28 mouse cellular contexts compared by ENCODE assay signal in genomic region chr4:48622946-48623345, GRCm38 (mm10). TPM values are rescaled to one million over a fixed set of nuclear protein-coding genes. Genes with fewer than 3 reads are reported as not detected.
DNase-seq lines count a peak whose midpoint lies in the region; TF ChIP-seq lines count a peak whose summit lies in the region.
"Had no signal": no experiment of that assay in that cellular context is flagged by ENCODE, and none has a peak within 500 bp of the region (broad histone marks: within the 10 kb centered on the region; RNA-seq: fewer than 3 reads in every experiment).

No protein-coding gene starts in this region.

- H3K4me1 ChIP-seq in E14TG2a.4 (replicated peaks; ENCODE audit: low read depth, low read length) = peaks cover 63% of the 10 kb centered on the region
- H3K4me1 ChIP-seq: heart, embryonic 13.5 days; limb, embryonic 10.5 days; limb, embryonic 15.5 days; liver, embryonic 13.5 days; megakaryocyte, embryonic 14.5 days; midbrain, embryonic 12.5 days had no signal

- peaks cover 18% of the 10 kb centered on the region for H3K9me3 ChIP-seq in E14TG2a.4 (ENCODE audit: low read length)
- H3K9me3 ChIP-seq: heart, embryonic 13.5 days; hindbrain, embryonic 15.5 days; limb, embryonic 10.5 days; limb, embryonic 15.5 days; liver, embryonic 13.5 days; midbrain, embryonic 12.5 days had no signal

- TF ChIP-seq CTCF in layer of hippocampus, adult 2 months (conservative IDR thresholded peaks at IDR 0.05) = no peak
- TF ChIP-seq CTCF in E14TG2a.4 (conservative IDR thresholded peaks at IDR 0.05; ENCODE audit: low read length) = no peak

- peak; percentile 38 for DNase-seq in adrenal gland, adult 2 months
- no peak for DNase-seq in adrenal gland, postnatal 10 days
- DNase-seq in layer of hippocampus, adult 2 months (ENCODE audit: low spot score in 2 of 2) = no peak
- DNase-seq in layer of hippocampus, adult 9-10 months (ENCODE audit: low spot score) = no peak
- peak; percentile 82 for DNase-seq in R1 (ENCODE audit: low read depth, low spot score)
- no peak for DNase-seq in spleen, postnatal 14 days (ENCODE audit: low spot score in 2 of 2)
- no peak for DNase-seq in kidney, postnatal 14 days
- DNase-seq: cerebellum, adult 8-10 months; cerebellum, postnatal 25 days; gastrocnemius, postnatal 36 days; heart, adult 2 months; heart, postnatal 10 days; kidney, adult 11 months; kidney, postnatal 25 days; liver, embryonic 13.5 days; lung, adult 18-20 months; lung, postnatal 4 days; thymus, postnatal 14 days had no signal

- no peak overlapping the region for H3K4me3 ChIP-seq in layer of hippocampus, adult 2 months
- 0 out of 2 replicates have a peak overlapping the region, but pooled peaks have one; percentile 4 for H3K4me3 ChIP-seq in E14TG2a.4 (replicated peaks; ENCODE audit: low read length)
- H3K4me3 ChIP-seq: heart, adult 2 months; heart, embryonic 13.5 days; hindbrain, embryonic 15.5 days; limb, embryonic 10.5 days; limb, embryonic 15.5 days; liver, embryonic 13.5 days; megakaryocyte, embryonic 14.5 days; midbrain, embryonic 12.5 days had no signal

- peak overlapping the region; percentile 53; the same call in 1 of the 2 replicates for H3K27ac ChIP-seq in layer of hippocampus, adult 2 months
- H3K27ac ChIP-seq: heart, adult 2 months; heart, embryonic 13.5 days; hindbrain, embryonic 15.5 days; limb, embryonic 10.5 days; limb, embryonic 15.5 days; liver, embryonic 13.5 days; midbrain, embryonic 12.5 days had no signal

- peaks cover 80% of the 10 kb centered on the region for H3K36me3 ChIP-seq in E14TG2a.4 (ENCODE audit: insufficient read depth, low read length)
- H3K36me3 ChIP-seq: liver, embryonic 13.5 days had no signal

- H3K27me3 ChIP-seq in E14TG2a.4 (ENCODE audit: insufficient read depth, low read length) = no peaks in the 10 kb centered on the region
- H3K27me3 ChIP-seq: heart, embryonic 13.5 days; hindbrain, embryonic 15.5 days; limb, embryonic 15.5 days; liver, embryonic 13.5 days; megakaryocyte, embryonic 14.5 days; midbrain, embryonic 12.5 days had no signal

RNA-seq across cellular contexts. Expression of gene Tmeff1, which starts 38.0 kb away (rescaled TPM):
- 10 to 100 TPM in 1 of 2 experiments, 1 to 10 TPM in 1; 9.8 to 16.2 TPM for total RNA-seq in adrenal gland, adult 2 months (2021)
- 2.4 and 10.8 TPM in 2 replicates for polyA plus RNA-seq in adrenal gland, adult 2 months (2012; rRNA removed)
- 10 to 100 TPM; 30.6 to 32.3 TPM for total RNA-seq in adrenal gland, postnatal 10 days (2021)
- 100 to 1,000 TPM; 122 to 130 TPM for total RNA-seq in layer of hippocampus, adult 2 months (2021)
- polyA plus RNA-seq: inflammation-experienced regulatory T-cells, adult 6 months had no signal

RNA-seq across cellular contexts. Expression of gene Cavin4, which starts 40.4 kb away (rescaled TPM):
- total RNA-seq in adrenal gland, adult 2 months (2021) = under 1 TPM; 0.26 to 0.28 TPM
- not detected in 2 replicates for polyA plus RNA-seq in adrenal gland, adult 2 months (2012; rRNA removed)
- 10 to 100 TPM in 1 of 2 experiments, 1 to 10 TPM in 1; 3.6 to 14.0 TPM for total RNA-seq in adrenal gland, postnatal 10 days (2021)
- total RNA-seq in layer of hippocampus, adult 2 months (2021) = 1 to 10 TPM; 2.1 TPM
- total RNA-seq: hematopoietic stem cell, adult 5-6 weeks; monocyte, adult 5-6 weeks had no signal
- polyA plus RNA-seq: inflammation-experienced regulatory T-cells, adult 6 months had no signal

Comparison
In these comparisons a context has a peak if more than half of its experiments do, and no peak if none do; other contexts are left out.
1. DNase-seq: peak in adrenal gland, adult 2 months (single experiment) and R1 (single experiment); none in adrenal gland, postnatal 10 days (single experiment), layer of hippocampus, adult 2 months (0 of 2), layer of hippocampus, adult 9-10 months (single experiment), spleen, postnatal 14 days (0 of 2) and kidney, postnatal 14 days (single experiment).